Mouse (Mus musculus) kidney, embryonic 15.5 days (tissue): Measurements from ENCODE around the gene Cpeb3. TPM values are rescaled to one million over a fixed set of nuclear protein-coding genes. Genes with fewer than 3 reads are reported as not detected.

Experiments used
- ATAC-seq: fragments of 200-750 bp; cut with Nextera tagmentation; replicated peaks from 2 replicates; pipeline ENCODE4 v1.8.0; 2017; ENCODE audit warnings: moderate TSS enrichment; ENCODE audit not compliant: low FRiP score
- H3K27ac ChIP-seq: fragments of 300-500 bp; sonication (generic); 2 replicates; pipeline ENCODE4 v1.5.1; 2015; ENCODE audit warnings: mild to moderate bottlenecking, inconsistent platforms
- H3K27me3 ChIP-seq: fragments of 300-500 bp; sonication (generic); 2 replicates; pipeline ENCODE4 v1.6.1; 2015; ENCODE audit warnings: inconsistent platforms
- H3K36me3 ChIP-seq: fragments of 300-500 bp; sonication (generic); 2 replicates; pipeline ENCODE4 v1.6.1; 2015; ENCODE audit warnings: inconsistent platforms
- H3K4me1 ChIP-seq: fragments of 300-500 bp; sonication (generic); 2 replicates; pipeline ENCODE4 v1.6.1; 2015; ENCODE audit warnings: inconsistent platforms
- H3K4me2 ChIP-seq: fragments of 300-500 bp; sonication (generic); 2 replicates; pipeline ENCODE4 v1.6.1; 2015; ENCODE audit warnings: moderate library complexity, mild to moderate bottlenecking, inconsistent platforms
- H3K4me3 ChIP-seq: fragments of 300-500 bp; sonication (generic); replicated peaks from 2 replicates; pipeline ENCODE4 v1.5.1; 2015; ENCODE audit warnings: mild to moderate bottlenecking, inconsistent platforms
- H3K9ac ChIP-seq: fragments of 300-500 bp; sonication (generic); 2 replicates; pipeline ENCODE4 v1.6.1; 2015; ENCODE audit warnings: mild to moderate bottlenecking, inconsistent platforms
- H3K9me3 ChIP-seq: fragments of 300-500 bp; sonication (generic); replicated peaks from 2 replicates; pipeline ENCODE4 v1.6.1; 2016; ENCODE audit warnings: inconsistent platforms
- WGBS: fragments of 180-500 bp; shearing (Covaris S2); methylation state at CpG from one replicate; pipeline ENCODE4 v1.1.7; 2015; ENCODE audit warnings: mixed read lengths; 5-methylcytosine and 5-hydroxymethylcytosine counted together
- polyA plus RNA-seq: library from polyadenylated mRNA; unstranded; fragments of >200 nt; fragmentation: Nextera tagmentation; extraction: Ambion mirVana; gene quantifications from 2 replicates; pipeline ENCODE4 v1.2.1, GENCODE M21; 2015

Cpeb3 gene
- polyA plus RNA-seq, 1 experiment from 2014 or later = 1.2 TPM

DNA sequence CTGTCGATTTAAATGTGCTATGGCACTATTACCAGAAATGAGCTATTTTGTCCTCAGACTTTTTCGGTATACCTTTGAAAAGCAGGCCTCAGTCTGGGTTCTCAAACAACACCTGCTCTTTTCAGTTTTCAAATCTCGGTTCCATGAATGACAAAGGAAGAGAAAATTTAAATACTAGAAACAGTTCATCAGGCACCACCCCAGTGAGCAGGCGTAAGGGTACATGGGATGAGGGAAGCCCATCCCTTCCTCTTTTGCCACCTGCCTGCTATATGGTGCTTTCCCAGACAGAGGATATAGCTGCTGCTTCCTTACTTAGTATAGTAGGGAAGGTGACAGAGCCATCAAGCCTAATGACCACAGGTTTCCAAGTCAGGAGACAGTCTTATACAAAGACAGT lies 74.7 kb downstream of the Cpeb3 start:
- WGBS = 93% methylated on average over 4 of the region's 4 CpGs
- no peaks in the 10 kb centered on the region for H3K4me1 ChIP-seq
- no peaks in the 10 kb centered on the region for H3K36me3 ChIP-seq

DNA sequence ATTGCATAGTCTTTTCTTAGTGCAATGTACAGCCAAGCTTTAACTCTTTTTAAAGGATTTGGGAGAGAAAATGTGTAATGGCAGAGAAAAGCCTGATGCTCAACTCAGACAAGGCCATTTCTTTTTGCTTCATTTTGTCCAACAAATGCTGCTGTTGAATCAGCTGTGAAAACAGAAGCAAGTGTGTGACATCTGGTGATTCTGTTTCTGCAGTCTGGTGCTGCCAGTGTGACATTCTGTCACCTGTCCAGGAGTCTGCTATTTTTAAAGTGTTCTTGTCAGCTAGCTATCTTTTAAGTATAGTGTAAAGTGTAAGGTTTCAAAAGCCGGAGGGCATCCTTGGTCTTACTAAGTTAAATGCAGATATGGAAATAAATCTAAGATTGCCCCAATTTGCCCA lies 76.7 kb downstream of the Cpeb3 start:
- Histone ChIP-seq H3K4me3 (no peak overlapping the region), H3K36me3 (no peaks in the 10 kb centered on the region), H3K27ac (no peak overlapping the region), H3K4me1 (no peaks in the 10 kb centered on the region), H3K9me3 (no peaks in the 10 kb centered on the region), H3K27me3 (no peaks in the 10 kb centered on the region), H3K4me2 (no peak overlapping the region), H3K9ac (no peak overlapping the region)
- no peak for ATAC-seq
- 69% methylated on average over 1 of the region's 1 CpGs for WGBS

More for the DNA sequence above, 74.7 kb downstream of the Cpeb3 start:
- H3K27me3 ChIP-seq = no peaks in the 10 kb centered on the region
- no peak overlapping the region for H3K4me2 ChIP-seq
- no peak overlapping the region for H3K9ac ChIP-seq
- no peak overlapping the region for H3K27ac ChIP-seq
- no peaks in the 10 kb centered on the region for H3K9me3 ChIP-seq
- ATAC-seq = no peak
- H3K4me3 ChIP-seq = no peak overlapping the region

DNA sequence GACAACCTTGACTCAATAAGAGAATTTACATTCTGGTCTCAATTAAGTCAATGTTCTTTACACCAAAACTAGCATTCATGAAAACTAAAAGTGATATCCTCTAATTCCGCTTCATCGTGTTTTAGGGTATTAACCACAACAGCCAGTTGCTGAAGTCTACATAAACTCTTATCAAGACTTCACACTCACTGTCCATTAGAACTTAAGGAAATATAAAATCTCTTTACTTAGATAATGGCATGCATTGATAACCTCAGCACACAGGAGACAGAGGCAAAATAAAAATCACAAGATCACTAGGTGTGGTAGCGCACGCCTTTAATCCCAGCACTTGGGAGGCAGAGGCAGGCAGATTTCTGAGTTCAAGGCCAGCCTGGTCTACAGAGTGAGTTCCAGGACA lies 79.9 kb downstream of the Cpeb3 start:
- H3K4me1 ChIP-seq = no peaks in the 10 kb centered on the region
- no peaks in the 10 kb centered on the region for H3K9me3 ChIP-seq
- no peaks in the 10 kb centered on the region for H3K36me3 ChIP-seq
- no peak overlapping the region for H3K4me3 ChIP-seq
- no peaks in the 10 kb centered on the region for H3K27me3 ChIP-seq
- 96% methylated on average over 4 of the region's 4 CpGs for WGBS
- no peak overlapping the region for H3K9ac ChIP-seq
- no peak overlapping the region for H3K27ac ChIP-seq
- ATAC-seq = no peak
- H3K4me2 ChIP-seq = no peak overlapping the region

DNA sequence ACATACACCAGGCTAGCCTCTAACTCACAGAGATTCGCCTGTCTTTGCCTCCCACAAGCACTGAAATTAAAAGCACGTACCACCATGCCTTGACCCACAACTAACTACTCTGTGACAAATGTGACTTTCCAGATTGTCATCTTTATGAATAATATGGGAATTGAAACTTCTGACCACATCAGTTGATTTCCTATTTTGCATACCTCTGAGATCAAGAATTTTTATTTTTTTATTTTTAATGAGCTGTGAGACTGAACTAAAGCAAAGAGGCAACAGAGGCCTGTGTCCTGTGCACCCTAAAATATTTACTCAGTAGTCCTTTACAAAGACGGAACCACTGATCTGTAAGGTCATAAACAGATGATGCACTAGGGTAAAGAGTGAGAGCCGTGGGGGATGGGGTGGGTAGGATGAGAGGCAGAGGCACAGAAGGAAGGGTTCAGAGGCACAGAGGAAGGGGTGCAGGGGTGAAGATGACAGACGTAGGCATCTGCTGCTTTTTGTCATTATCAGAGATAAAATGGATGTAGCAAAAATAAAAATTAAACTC lies 81.3 kb downstream of the Cpeb3 start:
- ATAC-seq = no peak

DNA sequence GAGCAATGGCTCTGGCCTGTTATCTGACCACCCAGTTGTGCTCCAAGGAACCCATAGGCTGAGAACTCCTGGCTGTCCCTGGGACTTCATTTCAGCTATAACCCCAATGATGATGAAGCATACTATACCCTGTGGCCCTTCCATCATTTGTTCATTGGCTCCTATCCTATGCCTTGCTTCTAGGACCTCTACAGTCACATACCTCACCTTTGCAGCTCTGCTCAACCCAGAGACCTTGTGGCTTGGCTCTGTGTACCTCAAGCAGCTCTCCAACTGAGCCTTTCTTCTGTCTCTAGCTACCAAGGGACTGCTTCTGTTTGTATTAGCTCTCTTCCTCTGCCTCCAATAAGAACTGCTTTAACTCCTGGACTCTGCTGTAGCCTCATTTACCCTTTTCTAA lies 83.4 kb downstream of the Cpeb3 start:
- Histone ChIP-seq H3K9ac (no peak overlapping the region), H3K27ac (no peak overlapping the region), H3K4me3 (no peak overlapping the region), H3K4me2 (no peak overlapping the region), H3K36me3 (no peaks in the 10 kb centered on the region), H3K4me1 (no peaks in the 10 kb centered on the region), H3K27me3 (no peaks in the 10 kb centered on the region), H3K9me3 (no peaks in the 10 kb centered on the region)
- ATAC-seq = no peak

More for the DNA sequence above, 81.3 kb downstream of the Cpeb3 start:
- Histone ChIP-seq H3K4me2 (no peak overlapping the region), H3K27me3 (no peaks in the 10 kb centered on the region), H3K9ac (no peak overlapping the region), H3K27ac (no peak overlapping the region), H3K4me1 (no peaks in the 10 kb centered on the region), H3K36me3 (no peaks in the 10 kb centered on the region), H3K9me3 (no peaks in the 10 kb centered on the region), H3K4me3 (no peak overlapping the region)
- WGBS = 68% methylated on average over 5 of the region's 5 CpGs

DNA sequence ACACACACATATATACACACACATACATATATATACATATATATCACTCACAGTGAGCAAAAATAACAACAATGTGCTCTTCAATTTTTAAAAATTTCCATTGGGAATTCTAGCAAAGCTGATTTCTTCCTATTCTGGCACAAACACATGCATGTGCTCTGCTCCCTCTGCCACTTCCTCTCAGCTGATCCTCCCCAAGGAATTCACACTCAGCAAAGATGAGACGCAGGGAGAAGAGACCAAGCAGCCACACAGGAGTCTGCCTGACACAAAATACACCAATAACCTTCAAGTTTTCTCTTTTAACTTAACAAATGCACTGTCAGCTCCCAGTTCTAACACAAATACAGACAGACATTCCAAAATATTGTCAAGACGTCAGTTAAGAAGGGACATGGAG lies 89.1 kb downstream of the Cpeb3 start:
- Histone ChIP-seq H3K27ac (no peak overlapping the region), H3K27me3 (no peaks in the 10 kb centered on the region), H3K9ac (no peak overlapping the region), H3K36me3 (no peaks in the 10 kb centered on the region), H3K4me1 (no peaks in the 10 kb centered on the region), H3K4me3 (no peak overlapping the region), H3K4me2 (no peak overlapping the region), H3K9me3 (no peaks in the 10 kb centered on the region)
- ATAC-seq = no peak
- 55% methylated on average over 2 of the region's 2 CpGs for WGBS

DNA sequence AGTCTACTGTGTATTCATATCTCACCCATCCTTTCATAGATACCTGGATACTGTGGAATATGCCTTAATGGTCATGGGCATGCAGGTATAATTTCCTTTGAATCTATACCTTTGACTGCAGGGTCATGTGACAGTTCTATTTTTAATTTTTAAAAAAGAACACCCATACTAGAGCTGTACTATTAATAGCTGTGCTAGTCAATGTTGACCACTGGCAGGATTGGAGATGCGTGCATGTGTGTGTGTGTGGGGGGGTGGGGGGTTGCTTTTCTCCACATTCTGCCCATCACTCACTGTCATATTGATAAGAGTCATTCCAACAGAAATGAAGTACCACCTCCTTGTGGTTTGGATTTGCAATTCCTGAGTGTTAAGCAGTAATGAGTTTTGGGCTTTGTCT lies 92.6 kb downstream of the Cpeb3 start:
- Histone ChIP-seq H3K27me3 (no peaks in the 10 kb centered on the region), H3K36me3 (no peaks in the 10 kb centered on the region), H3K4me3 (no peak overlapping the region), H3K4me2 (no peak overlapping the region), H3K9ac (no peak overlapping the region), H3K27ac (no peak overlapping the region), H3K4me1 (no peaks in the 10 kb centered on the region), H3K9me3 (no peaks in the 10 kb centered on the region)
- WGBS = 97% methylated on average over 1 of the region's 1 CpGs
- no peak for ATAC-seq

DNA sequence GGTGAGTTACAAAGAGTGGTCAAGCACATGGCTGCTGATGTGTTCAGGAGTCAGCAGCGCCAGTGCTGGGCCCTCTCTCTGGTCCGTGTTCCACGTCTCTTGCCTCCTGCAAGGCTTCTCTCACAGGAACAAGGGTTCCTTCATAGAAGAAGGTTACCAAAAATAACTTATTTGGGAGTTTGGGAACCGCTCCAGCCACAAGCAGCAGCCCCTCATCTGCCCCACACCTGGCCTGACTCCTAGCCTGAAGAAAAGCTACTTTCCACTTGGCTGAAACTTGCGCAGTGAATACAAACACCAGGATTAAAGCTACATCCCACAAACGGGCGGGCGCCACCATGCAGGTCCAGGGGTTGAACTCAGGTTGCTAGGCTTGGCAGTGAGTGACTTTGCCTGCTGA lies 93.0 kb downstream of the Cpeb3 start:
- Histone ChIP-seq H3K36me3 (no peaks in the 10 kb centered on the region), H3K4me3 (no peak overlapping the region), H3K4me2 (no peak overlapping the region), H3K27ac (no peak overlapping the region), H3K9me3 (no peaks in the 10 kb centered on the region), H3K4me1 (no peaks in the 10 kb centered on the region), H3K27me3 (no peaks in the 10 kb centered on the region), H3K9ac (no peak overlapping the region)
- ATAC-seq = no peak
- WGBS = 91% methylated on average over 8 of the region's 8 CpGs

DNA sequence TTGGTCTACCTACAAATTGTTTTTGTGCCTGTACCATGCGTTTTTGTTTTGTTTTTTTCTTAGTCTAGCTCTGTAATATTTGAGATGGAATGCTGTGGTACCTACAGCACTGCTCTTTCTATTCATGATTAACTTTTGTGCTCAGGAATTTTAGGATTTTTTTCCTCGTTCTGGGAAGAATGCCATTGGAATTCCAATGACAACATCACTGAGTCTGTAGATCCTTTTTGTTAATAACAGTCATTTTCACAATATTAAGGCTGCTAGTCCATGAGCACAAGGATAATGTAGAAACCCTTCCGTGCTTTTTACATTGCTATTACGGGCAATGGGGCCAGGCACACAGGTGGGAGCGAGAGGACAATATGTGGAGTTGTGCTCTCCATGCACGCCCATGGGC lies 96.6 kb downstream of the Cpeb3 start:
- WGBS = 85% methylated on average over 6 of the region's 6 CpGs
- no peak overlapping the region for H3K4me3 ChIP-seq
- H3K9me3 ChIP-seq = no peaks in the 10 kb centered on the region
- no peak overlapping the region for H3K27ac ChIP-seq
- ATAC-seq = no peak
- no peak overlapping the region for H3K9ac ChIP-seq
- no peaks in the 10 kb centered on the region for H3K36me3 ChIP-seq
- H3K27me3 ChIP-seq = no peaks in the 10 kb centered on the region
- no peaks in the 10 kb centered on the region for H3K4me1 ChIP-seq
- H3K4me2 ChIP-seq = no peak overlapping the region

DNA sequence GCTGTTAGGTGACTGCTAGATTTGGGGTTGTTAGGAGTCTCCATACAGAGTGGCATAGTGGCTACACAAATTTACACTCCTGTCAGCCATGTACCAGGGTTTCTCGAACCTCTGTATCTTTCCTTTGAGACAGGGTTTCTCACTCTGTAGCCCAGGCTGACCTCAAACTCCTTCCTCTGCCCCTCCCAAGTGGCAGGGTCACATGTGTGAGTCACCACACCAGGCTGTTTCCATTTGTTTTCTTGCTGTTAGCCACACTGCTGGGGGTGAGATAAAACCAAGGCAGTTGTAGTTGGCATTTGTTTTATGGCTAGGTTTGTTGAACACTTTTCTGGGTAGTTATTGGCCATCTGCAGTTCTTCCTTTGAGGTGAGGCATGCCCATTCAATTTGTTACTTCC lies 97.9 kb downstream of the Cpeb3 start:
- no peak for ATAC-seq
- 60% methylated on average over 1 of the region's 1 CpGs for WGBS

DNA sequence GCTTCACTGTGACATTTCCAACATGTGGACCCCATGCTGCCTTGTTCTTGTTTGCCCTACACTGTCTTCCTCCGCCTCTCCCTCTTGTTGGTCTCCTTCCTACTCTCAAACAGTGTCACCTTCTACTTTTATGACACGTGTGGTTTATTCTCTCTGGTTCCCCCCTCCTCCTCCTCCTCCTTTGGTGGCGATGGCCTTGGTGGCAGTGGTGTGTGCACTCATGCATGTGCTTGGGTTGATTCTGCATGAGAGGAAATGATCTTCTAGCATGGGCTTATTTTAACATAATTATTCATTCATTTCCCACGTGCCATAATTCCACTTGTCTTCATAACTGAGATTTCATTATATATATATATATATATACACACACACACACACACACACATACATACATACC lies 98.5 kb downstream of the Cpeb3 start:
- no peaks in the 10 kb centered on the region for H3K4me1 ChIP-seq
- ATAC-seq = no peak
- H3K9ac ChIP-seq = no peak overlapping the region
- H3K9me3 ChIP-seq = no peaks in the 10 kb centered on the region
- H3K27me3 ChIP-seq = no peaks in the 10 kb centered on the region
- no peak overlapping the region for H3K27ac ChIP-seq
- H3K4me2 ChIP-seq = no peak overlapping the region
- WGBS = 68% methylated on average over 4 of the region's 4 CpGs
- no peaks in the 10 kb centered on the region for H3K36me3 ChIP-seq
- no peak overlapping the region for H3K4me3 ChIP-seq

More for the DNA sequence above, 97.9 kb downstream of the Cpeb3 start:
- H3K27ac ChIP-seq = no peak overlapping the region
- H3K4me2 ChIP-seq = no peak overlapping the region
- H3K9me3 ChIP-seq = no peaks in the 10 kb centered on the region
- H3K27me3 ChIP-seq = no peaks in the 10 kb centered on the region
- H3K4me3 ChIP-seq = no peak overlapping the region
- H3K36me3 ChIP-seq = no peaks in the 10 kb centered on the region
- H3K9ac ChIP-seq = no peak overlapping the region
- no peaks in the 10 kb centered on the region for H3K4me1 ChIP-seq

DNA sequence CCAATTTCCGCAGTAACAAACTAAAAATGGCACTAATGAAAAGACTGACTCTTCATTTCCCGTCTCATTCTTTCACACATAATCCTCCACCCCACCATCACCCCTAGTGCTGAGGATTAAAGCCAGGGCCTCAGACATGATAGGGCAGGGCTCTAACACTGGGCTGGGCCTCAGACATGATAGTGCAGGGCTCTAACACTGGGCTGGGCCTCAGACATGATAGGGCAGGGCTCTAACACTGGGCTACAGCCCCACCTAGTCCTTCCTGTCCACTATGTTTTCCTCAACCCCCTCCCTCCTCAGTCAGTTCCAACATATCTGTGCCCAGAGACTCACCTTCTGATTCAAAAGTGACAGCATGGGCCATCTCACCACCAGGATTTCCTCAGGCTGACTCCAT lies 107.7 kb downstream of the Cpeb3 start:
- WGBS = 85% methylated on average over 2 of the region's 2 CpGs
- Histone ChIP-seq H3K4me3 (no peak overlapping the region), H3K4me1 (no peaks in the 10 kb centered on the region), H3K27ac (no peak overlapping the region), H3K27me3 (no peaks in the 10 kb centered on the region), H3K9ac (no peak overlapping the region), H3K36me3 (no peaks in the 10 kb centered on the region), H3K4me2 (no peak overlapping the region), H3K9me3 (no peaks in the 10 kb centered on the region)
- ATAC-seq = no peak

DNA sequence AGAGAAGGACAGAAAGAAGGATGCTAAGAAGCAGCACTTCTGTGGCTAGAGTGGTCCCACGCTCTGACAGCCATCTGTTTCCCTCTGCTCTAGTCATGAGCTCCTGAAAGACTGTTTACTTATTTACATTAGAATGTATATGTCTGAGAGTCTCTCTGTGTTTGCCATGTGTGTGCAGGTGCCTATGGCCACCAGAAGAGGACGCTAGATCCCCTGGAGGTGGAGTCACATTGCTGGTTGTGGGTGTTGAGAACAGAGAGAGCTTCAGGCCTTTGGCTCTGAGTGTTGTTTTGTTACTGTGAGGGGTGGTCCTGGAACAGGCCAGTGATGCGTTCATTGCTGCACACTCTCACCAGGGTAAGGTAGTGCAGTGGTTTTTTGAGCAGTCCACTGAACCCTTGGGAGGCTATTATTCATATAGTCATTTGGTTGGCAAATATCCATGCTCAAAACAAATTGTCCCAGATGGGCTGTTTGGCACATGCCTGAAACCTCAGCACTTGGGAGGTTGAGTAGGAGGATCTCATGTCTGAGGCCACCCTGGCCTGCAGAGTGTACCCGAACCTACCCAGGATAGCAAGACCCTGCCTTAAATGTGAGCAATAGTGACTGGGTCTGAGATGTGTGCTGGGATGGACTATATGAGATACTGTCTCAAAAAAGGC lies 112.6 kb downstream of the Cpeb3 start:
- 77% methylated on average over 4 of the region's 4 CpGs for WGBS
- Histone ChIP-seq H3K4me3 (no peak overlapping the region), H3K27me3 (no peaks in the 10 kb centered on the region), H3K4me1 (no peaks in the 10 kb centered on the region), H3K9ac (no peak overlapping the region), H3K4me2 (no peak overlapping the region), H3K36me3 (no peaks in the 10 kb centered on the region), H3K27ac (no peak overlapping the region), H3K9me3 (no peaks in the 10 kb centered on the region)
- no peak for ATAC-seq
